Mouse (Mus musculus) C2C12 (cell line): Measurements from ENCODE around the gene Cd3e.

Source experiments
- MAX ChIP-seq: IDR thresholded peaks from one replicate; pipeline ENCODE4 v1.6.1; 2011; ENCODE audit warnings: mild to moderate bottlenecking, control low read depth
- USF1 ChIP-seq: IDR thresholded peaks from one replicate; pipeline ENCODE4 v1.6.1; 2011; ENCODE audit warnings: low read depth, mild to moderate bottlenecking, control low read depth, moderate library complexity

DNA sequence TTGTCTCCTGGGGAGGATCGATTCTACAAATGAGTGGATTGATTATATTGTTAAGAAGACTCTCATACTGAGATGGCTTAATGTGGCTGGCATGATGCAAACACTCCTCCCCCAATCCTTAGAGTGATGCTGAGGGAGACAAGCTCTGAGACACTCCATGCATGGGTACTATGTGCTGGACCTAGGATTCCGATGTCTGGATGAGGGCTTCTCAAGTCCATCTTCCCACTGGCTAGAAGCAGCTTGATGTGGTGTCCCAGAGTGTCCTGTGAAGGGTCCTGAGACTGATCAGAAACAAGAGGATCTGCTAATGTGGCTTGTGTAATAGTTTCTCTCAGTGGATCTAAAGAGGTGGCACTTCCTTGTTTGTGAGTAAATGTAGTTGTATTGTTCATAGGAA lies 28.3 kb downstream of the Cd3e start:
- no peak for TF ChIP-seq MAX
- no peak for TF ChIP-seq USF1
